Mouse (Mus musculus) frontal cortex, postnatal 25 days (tissue): ENCODE data around the gene Abcc9.

Experiments
- DNase-seq, 2 experiments: peaks; one replicate each; pipeline ENCODE4 v3.0.0; 2022; ENCODE audit warnings: low spot score in 2 of 2

The Abcc9 gene

DNA sequence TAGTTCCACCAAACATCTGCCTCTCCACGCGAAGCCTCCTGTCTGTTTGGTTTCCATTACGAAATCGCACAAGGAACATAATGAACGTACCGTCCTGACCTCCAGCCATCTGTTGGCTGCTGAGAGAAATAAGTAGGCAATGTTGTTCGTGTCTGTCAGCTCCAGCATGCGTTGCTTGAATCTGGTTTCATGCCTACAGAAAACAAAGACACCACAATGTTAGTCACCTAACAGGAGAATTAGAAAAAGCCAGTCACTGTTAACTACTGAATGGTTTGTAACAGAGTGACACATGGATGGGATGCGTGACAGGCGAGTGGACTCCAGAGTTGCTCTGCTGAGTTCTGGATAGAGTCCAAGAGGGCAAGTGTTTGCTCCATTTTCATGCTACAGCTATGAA is 87.8 kb downstream of the Abcc9 start:
- DNase-seq, result no peak

DNA sequence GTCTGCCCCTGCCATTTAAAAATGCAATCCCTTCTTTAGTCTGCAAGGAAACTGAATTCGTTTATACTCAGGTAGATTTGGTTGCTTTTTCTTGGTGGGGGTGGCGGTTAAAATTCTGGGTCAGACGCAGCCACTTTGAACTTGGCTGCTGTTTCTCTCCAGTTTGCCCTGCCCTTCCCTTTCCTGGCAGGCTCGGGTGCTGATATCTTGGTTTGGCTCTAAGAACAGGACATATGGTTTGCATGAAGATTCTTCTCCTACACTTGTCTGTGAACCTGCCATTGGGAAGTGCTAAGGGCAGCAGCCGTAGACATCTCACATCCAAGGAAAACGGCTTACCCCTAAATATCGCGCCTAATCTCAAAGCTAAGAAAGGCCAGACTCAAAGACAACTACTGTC is 89.7 kb downstream of the Abcc9 start:
- DNase-seq, result no peak

- no peak for DNase-seq
Observed at GRCm38 (mm10) chr6:142609401-142610373, 92.4 kb downstream of the Abcc9 start.

DNA sequence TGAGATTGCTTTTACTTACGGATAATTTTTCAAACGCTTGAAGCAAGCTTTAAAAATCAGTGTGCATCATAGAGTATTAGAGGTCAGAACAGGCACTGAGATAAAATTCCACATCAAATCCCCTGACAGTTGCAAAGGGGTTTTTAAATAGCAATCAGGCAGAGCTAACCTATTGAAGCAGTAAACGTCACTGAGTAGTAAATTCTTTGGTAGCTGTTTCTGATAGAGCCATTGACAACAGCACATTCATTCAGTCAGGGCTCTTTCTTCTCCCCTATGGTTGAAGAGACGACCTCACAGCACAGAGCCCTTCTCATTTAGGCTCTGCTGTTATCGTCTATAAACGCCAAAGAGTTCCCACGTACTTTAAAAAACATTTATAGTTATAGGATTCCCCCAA is 95.0 kb downstream of the Abcc9 start:
- no peak for DNase-seq

DNA sequence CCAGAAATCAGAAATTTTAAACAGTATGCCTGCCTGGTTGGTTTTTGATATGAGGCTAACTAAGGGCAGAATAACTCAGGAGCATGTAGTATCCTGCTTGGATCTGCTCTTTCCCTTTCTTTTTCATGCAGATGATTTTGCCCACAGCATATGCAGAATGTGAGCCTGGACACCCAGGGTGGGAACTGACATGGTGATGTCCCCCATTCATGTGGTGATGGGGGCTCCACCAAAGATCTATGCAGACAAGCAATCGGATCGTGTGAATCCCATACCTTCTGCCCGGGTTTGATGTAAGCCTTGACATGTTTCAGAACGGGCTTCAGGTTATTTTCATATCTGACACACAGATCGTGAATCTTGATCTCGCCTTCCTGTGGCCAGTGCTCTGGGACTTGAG is 99.3 kb downstream of the Abcc9 start:
- no peak for DNase-seq

- no peak for DNase-seq
Observed at GRCm38 (mm10) chr6:142578831-142579230, 123.3 kb downstream of the Abcc9 start.

DNA sequence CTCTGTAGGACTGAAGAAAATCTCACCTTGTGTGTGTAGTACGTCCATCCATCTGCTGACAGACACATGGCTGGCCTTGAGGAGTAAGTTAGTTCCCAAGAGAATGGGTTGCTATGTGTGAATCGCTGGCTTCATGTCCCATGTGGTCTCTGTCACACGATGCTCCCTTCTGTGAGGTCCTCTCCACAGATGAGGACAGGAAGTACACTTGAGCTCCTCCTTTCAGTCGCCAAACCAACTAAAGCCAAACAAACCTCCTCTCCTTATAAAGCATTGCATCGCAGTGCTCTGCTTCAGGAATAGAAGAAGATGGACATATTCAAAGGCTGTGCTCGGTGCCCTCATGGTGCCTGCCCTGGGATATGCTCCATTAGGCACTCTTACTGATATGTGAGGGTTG is 124.3 kb downstream of the Abcc9 start:
- DNase-seq, result no peak

DNA sequence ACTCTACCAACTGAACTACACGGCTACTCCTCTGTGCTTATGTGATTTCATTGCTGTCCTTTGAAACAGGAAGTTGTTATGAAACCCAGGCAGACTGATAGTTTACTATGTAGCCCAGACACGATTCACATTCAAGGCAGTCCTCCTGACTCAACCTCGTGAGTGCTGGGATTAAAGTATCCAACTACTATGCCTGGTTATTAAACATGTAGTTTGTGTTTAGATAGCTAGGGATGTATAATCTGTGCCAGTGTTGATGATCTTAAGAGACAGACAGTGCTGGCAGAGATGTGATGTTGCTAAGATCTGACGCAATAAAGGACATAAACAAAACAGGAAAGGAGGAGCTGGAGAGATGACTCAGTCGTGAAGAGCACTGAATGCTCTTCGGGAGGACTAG is 129.2 kb downstream of the Abcc9 start:
- no peak for DNase-seq

- no peak for DNase-seq
Observed at GRCm38 (mm10) chr6:142571629-142572360, 130.3 kb downstream of the Abcc9 start.

DNA sequence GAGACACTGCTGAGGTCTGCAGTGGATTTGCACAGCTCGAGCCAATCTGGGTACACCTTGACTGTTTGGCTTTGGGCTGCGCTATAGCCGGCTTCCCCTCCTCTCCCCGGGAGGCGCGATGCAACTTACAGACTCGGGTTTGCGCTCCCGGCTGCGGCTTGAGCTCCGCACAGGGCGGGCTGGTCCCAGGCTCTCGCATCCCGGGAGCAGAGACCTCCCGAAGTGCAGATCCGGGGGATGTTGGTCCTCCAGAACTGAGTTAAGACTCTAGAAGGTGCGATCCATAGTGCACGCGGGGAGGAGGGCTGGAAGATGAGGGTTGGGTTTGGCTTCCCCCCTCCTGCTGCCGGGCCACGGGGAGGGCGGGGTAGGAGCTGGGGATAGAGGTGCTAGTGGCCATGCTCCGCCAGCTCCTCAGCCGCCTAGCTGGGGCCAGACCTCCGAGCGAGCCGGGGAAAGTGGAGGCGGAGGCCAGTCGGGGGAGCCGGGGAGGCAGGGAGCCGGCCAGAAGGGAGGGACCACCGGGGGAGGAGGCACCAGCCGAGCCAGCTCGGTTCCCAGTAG is 131.0 kb downstream of the Abcc9 start, which contains the start of gene Kcnj8:
Kcnj8 (minus strand) TSS at position 560 of the 564 bp plus-strand sequence.
- no peak for DNase-seq

DNA sequence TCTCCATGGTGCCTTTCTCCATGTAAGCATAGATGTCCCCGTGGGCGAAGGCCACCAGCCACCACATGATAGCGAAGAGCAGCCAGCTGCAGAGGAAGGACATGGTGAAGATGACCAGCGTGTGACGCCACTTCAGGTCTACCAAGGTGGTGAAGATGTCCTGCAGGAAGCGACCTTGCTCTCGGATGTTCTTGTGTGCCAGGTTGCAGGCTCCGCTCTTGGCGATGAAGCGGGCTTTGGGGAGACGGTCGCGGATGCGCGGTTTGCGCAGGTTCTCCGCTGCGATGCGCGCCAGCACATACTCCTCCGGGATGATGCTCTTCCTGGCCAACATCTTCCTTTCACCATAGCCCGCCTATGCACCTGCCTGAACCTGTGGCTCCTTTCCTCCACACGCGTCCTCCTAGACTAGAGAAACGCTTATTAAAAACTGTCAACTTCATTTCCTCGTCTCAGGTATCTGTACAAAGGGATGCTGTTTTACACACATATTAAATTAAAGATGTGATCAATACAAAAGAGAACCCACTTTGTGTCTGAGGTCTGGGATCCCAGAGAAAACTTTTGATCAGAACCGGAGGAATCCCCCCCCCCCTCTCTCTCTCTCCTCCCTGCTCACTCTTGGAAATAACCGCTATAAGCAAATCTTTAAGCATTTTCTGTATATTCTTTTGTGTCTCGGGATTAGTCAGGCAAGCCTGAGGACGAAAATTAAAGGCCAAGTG is 131.9 kb downstream of the Abcc9 start:
- no peak for DNase-seq

DNA sequence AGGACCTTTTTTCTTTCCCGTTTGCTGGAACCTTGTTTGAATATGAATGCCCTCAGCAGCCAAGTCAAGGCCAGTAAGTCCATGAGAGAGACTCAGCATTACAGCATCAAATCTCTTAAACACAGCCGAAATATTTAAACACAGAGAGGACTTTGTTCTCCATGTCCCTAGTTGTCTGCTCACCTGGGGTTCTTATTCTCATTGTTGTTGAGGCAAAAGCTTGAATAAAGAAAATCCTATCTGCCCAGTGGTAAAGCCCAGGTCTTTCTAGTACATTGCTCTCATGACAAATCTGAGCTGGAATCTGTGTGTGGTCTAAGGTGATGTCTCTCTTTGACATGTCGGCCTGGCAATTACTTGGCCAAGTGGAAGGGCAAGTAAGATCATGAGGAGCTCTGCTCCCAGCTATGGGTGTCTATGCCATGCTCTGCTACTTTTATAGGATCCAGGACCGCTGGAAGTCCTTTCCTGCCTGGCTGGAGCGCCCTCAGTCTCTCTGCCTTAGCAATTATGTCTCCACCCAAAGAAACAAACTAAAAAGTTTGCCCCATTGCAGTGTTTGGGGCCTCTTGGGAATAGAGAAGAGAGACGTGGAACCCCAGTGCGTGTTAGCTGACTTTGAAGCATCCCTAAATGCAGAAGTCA is 133.3 kb downstream of the Abcc9 start:
- no peak for DNase-seq

GRCm38 (mm10) chr6:142567452-142567851 is 134.7 kb downstream of the Abcc9 start:
- DNase-seq, result no peak

DNA sequence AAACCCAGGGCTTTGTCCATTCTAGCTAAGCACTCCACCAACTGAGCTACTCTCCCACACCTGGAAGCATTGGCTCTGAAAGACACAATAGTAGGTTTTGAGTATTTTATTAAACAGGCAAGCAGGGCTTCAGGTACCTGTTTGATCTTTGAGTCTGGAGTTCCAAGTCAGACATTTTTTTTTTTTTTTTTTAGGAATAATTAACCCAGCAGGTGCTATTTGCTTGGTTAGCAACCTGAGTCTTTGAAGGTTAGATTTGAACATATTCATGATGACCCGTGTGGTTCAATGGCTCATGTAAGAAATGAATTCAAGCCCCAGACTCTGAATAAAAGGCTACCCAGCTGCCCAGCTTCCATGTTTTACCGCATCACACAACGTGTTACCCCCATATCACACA is 137.4 kb downstream of the Abcc9 start:
- no peak for DNase-seq

- DNase-seq, result no peak
Observed at GRCm38 (mm10) chr6:142561151-142561550, 141.0 kb downstream of the Abcc9 start.

DNA sequence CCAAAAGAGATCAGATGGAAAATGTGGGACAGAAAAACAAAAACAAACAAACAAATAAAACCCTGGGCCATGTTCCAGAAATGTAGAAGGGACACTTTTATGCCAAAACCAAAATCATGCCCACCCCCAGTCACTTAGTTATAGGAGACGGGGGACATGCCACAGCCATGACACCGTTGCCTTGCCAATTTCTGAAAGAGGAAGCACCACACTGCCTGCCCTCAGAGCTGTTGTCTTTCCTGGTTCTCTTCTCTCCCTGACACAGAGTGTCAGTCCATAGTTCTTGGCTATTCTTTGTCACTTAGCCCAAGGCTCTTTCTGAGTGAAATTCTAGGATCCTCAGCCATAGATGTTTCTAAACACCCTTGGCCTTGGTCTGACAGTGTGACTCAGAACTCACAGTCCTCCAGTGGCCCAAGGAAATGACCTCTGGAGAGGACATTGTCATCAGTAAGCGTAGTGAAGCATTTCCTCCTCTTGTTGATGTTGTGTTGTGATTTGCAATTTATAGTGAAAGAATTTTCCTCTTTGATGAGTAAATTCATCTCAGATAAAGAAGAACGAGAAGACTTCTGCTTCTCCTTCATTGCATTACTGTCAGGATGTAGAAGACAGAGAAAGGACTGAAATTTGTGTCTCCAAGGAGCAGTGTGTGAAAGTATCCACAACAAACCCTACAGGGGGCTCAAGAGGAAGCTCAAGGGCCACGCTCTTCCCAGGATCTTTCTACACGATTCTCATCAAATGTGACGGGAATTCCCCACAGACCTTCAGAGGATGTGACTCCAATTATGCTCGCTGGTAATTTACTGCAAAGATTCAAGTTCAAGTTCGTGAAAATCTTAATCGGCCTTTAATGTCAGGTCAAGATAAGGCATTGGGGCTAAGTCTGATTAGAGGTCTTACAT is 143.1 kb downstream of the Abcc9 start:
- DNase-seq, result no peak

- no peak for DNase-seq
Observed at GRCm38 (mm10) chr6:142558076-142558475, 144.0 kb downstream of the Abcc9 start.

DNA sequence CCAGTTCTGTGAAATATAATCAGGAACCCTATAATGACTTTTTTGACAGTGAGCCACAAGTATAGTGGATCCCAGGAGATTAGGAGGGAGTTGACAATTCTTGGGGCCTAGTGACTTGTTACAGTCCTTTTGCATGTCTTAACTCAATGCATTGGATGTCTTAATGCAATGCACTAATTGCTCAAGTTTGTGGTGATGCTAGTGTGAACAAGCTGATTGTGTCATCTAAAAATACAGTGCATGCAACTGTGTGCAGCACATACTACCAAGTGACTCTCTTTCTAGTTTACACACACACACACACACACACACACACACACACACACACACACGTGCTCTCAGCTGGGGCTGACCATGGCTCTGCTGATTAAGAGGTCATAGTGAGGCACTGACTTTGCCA is 146.1 kb downstream of the Abcc9 start:
- DNase-seq, result no peak

- no peak for DNase-seq
Observed at GRCm38 (mm10) chr6:142551482-142551881, 150.6 kb downstream of the Abcc9 start.

DNA sequence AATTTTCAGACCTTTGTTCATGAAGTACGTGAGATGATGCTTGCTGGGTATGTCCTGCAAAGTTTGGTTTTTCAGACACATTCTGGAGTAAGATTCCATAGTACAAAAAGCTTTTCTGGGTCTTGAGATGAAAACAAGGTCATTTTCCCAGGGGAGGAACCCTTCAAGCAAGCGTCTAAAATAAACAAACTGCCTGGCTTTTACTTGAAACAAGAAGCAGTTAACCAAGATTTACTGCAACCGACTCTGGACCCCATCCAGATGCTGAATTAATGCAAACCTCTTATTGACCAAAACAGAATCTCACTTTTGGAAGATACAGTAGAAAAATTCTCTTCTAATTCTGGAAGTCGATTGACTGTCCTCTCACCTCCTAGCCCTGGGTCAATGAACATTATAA is 151.2 kb downstream of the Abcc9 start:
- no peak for DNase-seq
